Mouse (Mus musculus): ENCODE results near the gene Scgb1b3. TPM values are rescaled to one million over a fixed set of nuclear protein-coding genes. Genes with fewer than 3 reads are reported as not detected.

Gene Scgb1b3
- total RNA-seq (2021) = not detected

- DNase-seq (ENCODE audit: low spot score in 2 of 2) = no peak
- intact Hi-C loops (cut with DNase I) = no loop called here
Observed at GRCm38 (mm10) chr7:31375292-31375691, at the start of gene Scgb1b3. Gene Scgb1b3 (plus strand): TSS chr7:31375592.

- DNase-seq (ENCODE audit: low spot score in 2 of 2) = no peak
- intact Hi-C loops (cut with DNase I) = no loop called here
Observed at GRCm38 (mm10) chr7:31362022-31362560, 13.3 kb upstream of the Scgb1b3 start, which contains the start of gene Scgb2b3. Gene Scgb2b3 (minus strand): TSS chr7:31362072.

Other genes starting within 250 kb of the Scgb1b3 start
- gene Scn1b, start 248.6 kb upstream of the Scgb1b3 start, total RNA-seq (2021) = 100 to 1,000 TPM; 616 to 649 TPM
- gene Gramd1a, start 219.7 kb upstream of the Scgb1b3 start, total RNA-seq (2021) = 100 to 1,000 TPM; 108 to 110 TPM
- not detected for gene Scgb2b2, start 85.1 kb upstream of the Scgb1b3 start, total RNA-seq (2021)
- not detected for gene Scgb1b2, start 83.8 kb upstream of the Scgb1b3 start, total RNA-seq (2021)
- gene Scgb2b3, start 13.5 kb upstream of the Scgb1b3 start, total RNA-seq (2021) = not detected

All from left cerebral cortex, postnatal 25 days (tissue).